In genomic region chr2:121294753-121295607, GRCm38 (mm10) we compare ENCODE assay signal across 8 mouse cellular contexts. TPM values are rescaled to one million over a fixed set of nuclear protein-coding genes. Genes with fewer than 3 reads are reported as not detected.
A peak's percentile ranks its signal among the peaks of the same experiment; 100 is the strongest.
DNase-seq lines count a peak whose midpoint lies in the region; ATAC-seq lines count a peak whose summit lies in the region.

No protein-coding gene starts in this region.

- 2% methylated on average over 18 of the region's 18 CpGs for WGBS in intestine, embryonic 16.5 days
- WGBS in liver, embryonic 12.5 days (ENCODE audit: insufficient replicate concordance) = 3% methylated on average over 18 of the region's 18 CpGs

- ATAC-seq in common myeloid progenitor, adult 5-6 weeks (replicated peaks; ENCODE audit: low read depth, poor library complexity, severe bottlenecking) = peak; percentile 12; the same call in 1 of the 2 replicates
- 0 out of 2 replicates have a peak, but pooled peaks have one; percentile 6 for ATAC-seq in granulocyte monocyte progenitor cell, adult 5-6 weeks (replicated peaks; ENCODE audit: poor library complexity, severe bottlenecking)
- ATAC-seq in intestine, embryonic 16.5 days = peak; percentile 77
- 0 out of 2 replicates have a peak, but pooled peaks have one; percentile 20 for ATAC-seq in liver, embryonic 12.5 days

- DNase-seq in urinary bladder, postnatal 25 days (ENCODE audit: low spot score) = peak; percentile 36
- DNase-seq in urinary bladder, postnatal 36 days (ENCODE audit: low spot score in 2 of 2) = no peak
- DNase-seq in right cerebral cortex, adult 18-20 months = peak; percentile 82
- DNase-seq in spleen, postnatal 14 days (ENCODE audit: low spot score in 2 of 2) = no peak

- H3K9me3 ChIP-seq in intestine, embryonic 16.5 days (ENCODE audit: control insufficient read depth, low read length) = no peaks in the 10 kb centered on the region
- no peaks in the 10 kb centered on the region for H3K9me3 ChIP-seq in liver, embryonic 12.5 days (replicated peaks)

- peak overlapping the region; percentile 58 for H3K27ac ChIP-seq in intestine, embryonic 16.5 days (ENCODE audit: low read length)
- no peak overlapping the region for H3K27ac ChIP-seq in liver, embryonic 12.5 days

- no peaks in the 10 kb centered on the region for H3K36me3 ChIP-seq in intestine, embryonic 16.5 days (ENCODE audit: control insufficient read depth, insufficient read depth, low read length)
- H3K36me3 ChIP-seq in liver, embryonic 12.5 days = no peaks in the 10 kb centered on the region

- H3K9ac ChIP-seq in intestine, embryonic 16.5 days (ENCODE audit: low read depth, low read length) = peak overlapping the region; percentile 61
- H3K9ac ChIP-seq in liver, embryonic 12.5 days = no peak overlapping the region

- peak overlapping the region; percentile 56 for H3K4me3 ChIP-seq in intestine, embryonic 16.5 days (ENCODE audit: low read length)
- H3K4me3 ChIP-seq in liver, embryonic 12.5 days = peak overlapping the region; percentile 8; the same call in 1 of the 2 replicates

- H3K27me3 ChIP-seq in intestine, embryonic 16.5 days (replicated peaks; ENCODE audit: control insufficient read depth, insufficient read depth, low read length) = peaks cover 9% of the 10 kb centered on the region
- peaks cover 100% of the 10 kb centered on the region for H3K27me3 ChIP-seq in liver, embryonic 12.5 days (replicated peaks)

- H3K4me2 ChIP-seq in intestine, embryonic 16.5 days (ENCODE audit: low read depth, low read length) = peak overlapping the region; percentile 70
- peak overlapping the region; percentile 45 for H3K4me2 ChIP-seq in liver, embryonic 12.5 days

- peaks cover 38% of the 10 kb centered on the region for H3K4me1 ChIP-seq in intestine, embryonic 16.5 days (ENCODE audit: control insufficient read depth, insufficient read depth, low read length)
- peaks cover 29% of the 10 kb centered on the region for H3K4me1 ChIP-seq in liver, embryonic 12.5 days

RNA-seq across cellular contexts. Expression of gene Map1a, which starts 5.6 kb away (rescaled TPM):
- under 0.01 TPM in 1 of 2 replicates, not detected in the other for total RNA-seq in common myeloid progenitor, adult 5-6 weeks (2017)
- not detected in 2 replicates for total RNA-seq in granulocyte monocyte progenitor cell, adult 5-6 weeks (2014; fragmentation: Nextera tagmentation)
- 0.04 TPM in 1 of 2 replicates, not detected in the other for total RNA-seq in granulocyte monocyte progenitor cell, adult 5-6 weeks (2017)
- polyA plus RNA-seq in intestine, embryonic 16.5 days (2015; fragmentation: Nextera tagmentation; extraction: Ambion mirVana) = 1.9 and 2.6 TPM in 2 replicates
- polyA plus RNA-seq in liver, embryonic 12.5 days (2016; fragmentation: Nextera tagmentation; extraction: Ambion mirVana) = 0.25 and 0.29 TPM in 2 replicates

RNA-seq across cellular contexts. Expression of gene Trp53bp1, which starts 23.8 kb away (rescaled TPM):
- 43.2 and 45.5 TPM in 2 replicates for total RNA-seq in common myeloid progenitor, adult 5-6 weeks (2017)
- 30.9 and 43.3 TPM in 2 replicates for total RNA-seq in granulocyte monocyte progenitor cell, adult 5-6 weeks (2014; fragmentation: Nextera tagmentation)
- total RNA-seq in granulocyte monocyte progenitor cell, adult 5-6 weeks (2017) = 33.3 and 43.6 TPM in 2 replicates
- polyA plus RNA-seq in intestine, embryonic 16.5 days (2015; fragmentation: Nextera tagmentation; extraction: Ambion mirVana) = 26.5 and 31.0 TPM in 2 replicates
- 22.2 and 23.3 TPM in 2 replicates for polyA plus RNA-seq in liver, embryonic 12.5 days (2016; fragmentation: Nextera tagmentation; extraction: Ambion mirVana)

Comparison
In these comparisons a context has a peak if more than half of its experiments do, and no peak if none do; other contexts are left out.
1. DNase-seq: peak in urinary bladder, postnatal 25 days (single experiment) and right cerebral cortex, adult 18-20 months (single experiment); none in urinary bladder, postnatal 36 days (0 of 2) and spleen, postnatal 14 days (0 of 2).
2. ATAC-seq: peak in every context shown above with its lines; median percentile 77 in intestine, embryonic 16.5 days; 20 in liver, embryonic 12.5 days; 12 in common myeloid progenitor, adult 5-6 weeks; 6 in granulocyte monocyte progenitor cell, adult 5-6 weeks.